Mouse (Mus musculus) spleen, adult 2 months (tissue): ENCODE data around the gene Polr3b.

Experiments used
- CTCF ChIP-seq: fragments of 200-500 bp; IDR thresholded peaks from 2 replicates; pipeline ENCODE4 v1.5.1; 2011; ENCODE audit warnings: mild to moderate bottlenecking, inconsistent platforms; ENCODE audit not compliant: insufficient read depth, insufficient read length, insufficient replicate concordance; ENCODE audit errors: extremely low read depth
- POLR2A ChIP-seq: fragments of 200-500 bp; IDR thresholded peaks from 2 replicates; pipeline ENCODE4 v1.6.1; 2011; ENCODE audit warnings: low read depth, low read length, inconsistent platforms

DNA sequence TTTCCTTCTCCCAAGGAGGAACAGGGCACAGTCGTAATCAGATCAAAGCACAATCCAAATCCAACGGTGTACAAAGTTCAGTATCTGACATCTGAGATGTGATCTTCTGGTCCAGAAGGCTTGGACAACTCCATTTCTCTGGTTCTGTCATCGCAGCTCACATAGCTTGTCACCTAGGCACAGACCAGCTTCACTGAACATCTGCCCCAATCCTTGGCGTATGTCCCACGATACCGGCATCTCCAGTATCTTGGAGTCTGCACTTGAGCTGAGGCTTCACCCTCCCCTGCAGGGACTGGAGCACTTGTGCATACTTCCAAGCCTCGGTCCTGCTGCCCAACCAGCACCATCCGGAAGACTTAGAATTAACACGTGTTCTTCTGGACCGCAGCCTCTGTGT lies 14.6 kb downstream of the Polr3b start:
- TF ChIP-seq POLR2A: no peak
- TF ChIP-seq CTCF: no peak
